Mouse (Mus musculus): ENCODE data around the gene Ext2.

Gene Ext2

DNA sequence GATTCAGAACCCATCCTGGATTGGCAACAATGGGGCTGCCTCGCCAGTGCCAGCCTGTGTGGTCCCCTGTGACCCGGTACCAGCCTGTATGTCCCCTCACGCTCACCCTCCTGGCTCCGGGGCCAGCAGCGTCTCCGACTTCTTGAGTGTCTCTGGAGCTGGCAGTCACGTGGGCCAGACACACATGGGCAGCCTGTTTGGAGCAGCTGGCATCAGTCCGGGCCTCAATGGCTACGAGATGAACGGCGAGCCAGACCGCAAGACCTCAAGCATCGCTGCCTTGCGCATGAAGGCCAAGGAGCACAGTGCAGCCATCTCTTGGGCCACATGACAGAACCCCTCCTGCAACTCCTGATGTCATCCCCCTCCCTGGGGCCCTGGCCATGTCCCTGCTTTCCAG lies 145.1 kb downstream of the Ext2 start:
- DNase-seq (ENCODE audit: low read depth) = no peak

GRCm38 (mm10) chr2:93671573-93672184 lies 150.7 kb downstream of the Ext2 start:
- DNase-seq (ENCODE audit: low read depth) = no peak

DNA sequence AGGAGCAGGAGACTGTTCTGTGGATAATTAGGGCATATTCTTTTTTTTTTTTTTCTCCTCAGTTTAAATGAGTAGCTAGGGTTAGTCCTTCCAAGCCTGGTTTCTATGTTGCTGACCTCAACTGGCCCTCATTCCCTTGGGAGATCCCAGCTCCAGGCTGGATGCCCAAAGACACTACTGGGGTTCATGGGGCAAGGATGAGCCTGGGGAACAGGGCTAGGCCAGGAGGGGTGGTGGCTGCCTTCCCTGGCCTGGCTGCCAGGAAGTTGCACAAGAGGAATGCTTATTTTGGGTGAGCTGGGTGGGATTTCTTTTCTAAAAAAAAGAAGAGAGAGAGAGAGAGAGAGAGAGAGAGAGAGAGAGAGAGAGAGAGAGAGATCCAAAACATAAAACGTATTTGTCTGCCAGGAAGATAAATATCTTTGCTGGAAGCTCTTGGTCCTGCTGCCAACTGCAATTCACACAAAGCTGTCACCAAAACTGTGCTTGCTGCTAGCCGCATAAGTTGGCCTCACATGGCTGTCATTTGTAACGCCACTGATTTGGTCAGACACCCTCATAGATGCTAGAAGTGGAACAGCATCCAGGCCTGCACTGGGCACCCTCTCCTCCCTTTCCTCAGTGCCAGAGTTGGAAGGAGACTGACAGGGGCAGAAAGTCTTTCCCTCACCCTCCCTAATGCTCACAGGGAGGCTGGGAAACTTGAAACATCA lies 156.1 kb downstream of the Ext2 start:
- DNase-seq (ENCODE audit: low read depth) = no peak

DNA sequence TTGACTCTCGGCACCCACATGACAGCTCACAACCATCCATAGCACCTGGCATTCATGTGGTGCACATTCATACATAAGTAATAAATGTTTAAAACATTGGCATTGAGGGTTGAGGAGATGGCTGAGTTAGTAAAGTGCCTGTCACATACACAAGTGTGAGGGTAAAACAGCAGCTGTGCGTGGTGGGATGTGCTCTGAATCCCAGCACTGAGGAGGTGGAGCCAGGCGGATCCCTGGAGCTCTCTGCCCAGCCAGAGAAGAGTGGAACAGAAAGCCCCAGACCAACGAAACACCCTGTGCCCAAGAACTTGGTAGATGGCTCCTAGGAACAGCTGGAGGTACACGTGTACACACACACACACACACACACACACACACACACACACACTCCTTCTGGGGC lies 156.9 kb downstream of the Ext2 start:
- DNase-seq (ENCODE audit: low read depth) = no peak

GRCm38 (mm10) chr2:93662240-93662865 lies 160.0 kb downstream of the Ext2 start:
- no peak for DNase-seq (ENCODE audit: low read depth)

GRCm38 (mm10) chr2:93661096-93661495 lies 161.3 kb downstream of the Ext2 start:
- DNase-seq (ENCODE audit: low read depth) = no peak

DNA sequence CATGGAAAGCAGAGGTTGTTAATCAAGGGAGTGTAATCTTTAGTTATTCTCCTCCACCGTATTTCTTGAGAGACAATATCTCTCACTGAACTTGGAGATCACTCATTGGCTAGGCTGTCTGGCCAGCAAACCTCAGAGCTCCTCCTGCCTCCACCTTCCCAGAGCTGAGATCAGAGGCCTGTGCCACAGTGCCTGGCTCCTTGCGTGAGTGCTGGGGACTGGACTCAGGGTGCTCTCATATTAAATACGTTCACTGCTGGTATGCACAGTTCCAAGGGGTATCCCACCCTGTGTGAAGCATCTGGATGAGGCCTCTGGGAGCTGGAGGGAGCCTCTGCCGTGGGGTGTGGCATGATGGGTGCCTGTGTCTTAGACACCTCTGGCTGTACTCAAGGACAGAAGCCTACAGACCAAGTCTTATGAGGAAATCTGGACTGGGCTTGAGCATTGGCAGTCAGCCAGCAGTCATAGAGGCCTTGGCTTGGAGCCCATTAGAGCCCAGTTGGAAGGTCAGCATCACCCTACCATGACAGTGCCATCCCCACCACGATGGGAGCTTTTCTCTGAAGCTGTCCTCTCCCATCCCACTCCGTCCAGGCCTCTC lies 162.6 kb downstream of the Ext2 start:
- no peak for DNase-seq (ENCODE audit: low read depth)

DNA sequence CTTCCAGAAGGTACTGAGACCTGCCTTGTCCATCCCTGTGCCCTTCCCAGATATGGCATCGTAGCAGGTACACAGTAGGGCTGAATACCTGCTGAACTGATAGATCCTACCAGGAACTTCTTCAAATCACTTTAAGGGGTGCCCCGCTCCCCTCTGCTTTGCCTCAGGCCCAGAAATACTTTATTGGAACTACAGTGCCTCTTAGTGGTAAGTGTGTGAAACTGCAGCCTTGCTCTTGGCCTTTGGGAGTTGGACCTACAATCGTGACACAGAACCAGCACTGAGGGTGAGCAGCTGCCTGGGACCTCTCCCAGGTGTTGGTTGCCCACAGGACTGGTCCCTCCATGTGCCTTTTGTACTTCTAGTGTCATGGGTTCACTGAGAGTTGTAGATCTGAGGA lies 163.4 kb downstream of the Ext2 start:
- DNase-seq (ENCODE audit: low read depth) = no peak

GRCm38 (mm10) chr2:93654336-93655055 lies 167.9 kb downstream of the Ext2 start:
- DNase-seq (ENCODE audit: low read depth) = no peak

DNA sequence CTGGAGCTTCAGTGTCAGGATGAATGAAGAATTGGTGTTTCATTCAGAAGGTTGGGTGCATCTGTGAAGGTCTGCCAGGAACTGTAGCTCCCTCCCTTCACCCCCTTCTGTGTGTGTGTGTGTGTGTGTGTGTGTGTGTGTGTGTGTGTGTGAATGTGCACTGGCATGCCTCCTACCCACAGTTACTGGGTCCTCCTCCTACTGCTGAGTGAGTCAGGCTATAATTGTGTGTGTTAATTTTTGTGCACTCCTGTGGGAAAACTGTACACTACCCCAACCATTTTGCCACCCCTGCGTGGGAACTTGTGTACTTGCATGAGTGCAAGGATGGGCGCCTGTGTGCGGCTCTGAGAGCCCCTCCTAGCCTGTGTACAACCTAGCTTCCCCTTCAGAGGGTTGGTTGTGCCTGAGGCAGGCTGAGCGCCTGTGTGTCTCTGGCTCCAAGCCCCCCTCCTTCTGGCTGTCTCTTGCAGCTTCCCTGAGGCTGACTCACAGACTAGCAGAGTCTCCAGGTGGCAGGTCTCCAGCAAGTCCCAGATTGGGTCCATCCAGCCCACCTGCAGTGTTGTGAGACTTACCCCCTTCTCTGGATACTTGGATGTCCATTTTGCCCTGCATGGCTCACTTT lies 173.0 kb downstream of the Ext2 start:
- DNase-seq (ENCODE audit: low read depth) = no peak

DNA sequence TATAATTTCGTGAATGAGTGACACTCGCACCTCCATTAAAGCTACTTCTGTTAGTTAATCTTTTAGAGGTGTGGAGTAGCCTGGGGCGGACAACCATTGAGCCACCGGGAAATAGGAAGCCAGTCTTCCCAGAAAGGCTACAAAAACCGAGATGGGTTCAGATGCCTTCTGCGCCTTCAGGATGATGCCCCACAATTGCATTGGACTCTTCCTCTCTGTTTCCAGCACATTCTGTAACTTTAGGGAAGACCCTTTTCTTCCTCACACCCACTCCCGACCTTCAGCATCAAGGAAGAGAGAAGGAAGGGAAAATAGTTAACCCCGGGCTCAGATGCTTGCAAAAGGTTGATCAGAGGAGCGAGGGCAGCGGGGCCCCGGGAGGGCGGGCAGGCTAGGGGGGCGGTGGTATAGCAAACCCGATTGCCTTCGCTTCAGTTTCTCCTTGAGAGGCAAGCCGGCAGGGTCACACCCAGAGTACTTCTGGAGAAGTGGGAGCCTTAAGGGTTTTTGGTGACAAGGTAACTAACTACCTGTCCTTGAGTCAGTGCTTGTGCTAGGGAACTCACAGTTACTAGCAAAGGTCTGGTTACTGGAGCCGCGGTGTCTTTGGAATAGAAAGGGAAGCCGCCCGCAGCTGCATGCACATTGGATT lies 174.3 kb downstream of the Ext2 start:
- no peak for DNase-seq (ENCODE audit: low read depth)

GRCm38 (mm10) chr2:93647051-93647923 lies 175.1 kb downstream of the Ext2 start:
- DNase-seq (ENCODE audit: low read depth) = no peak

DNA sequence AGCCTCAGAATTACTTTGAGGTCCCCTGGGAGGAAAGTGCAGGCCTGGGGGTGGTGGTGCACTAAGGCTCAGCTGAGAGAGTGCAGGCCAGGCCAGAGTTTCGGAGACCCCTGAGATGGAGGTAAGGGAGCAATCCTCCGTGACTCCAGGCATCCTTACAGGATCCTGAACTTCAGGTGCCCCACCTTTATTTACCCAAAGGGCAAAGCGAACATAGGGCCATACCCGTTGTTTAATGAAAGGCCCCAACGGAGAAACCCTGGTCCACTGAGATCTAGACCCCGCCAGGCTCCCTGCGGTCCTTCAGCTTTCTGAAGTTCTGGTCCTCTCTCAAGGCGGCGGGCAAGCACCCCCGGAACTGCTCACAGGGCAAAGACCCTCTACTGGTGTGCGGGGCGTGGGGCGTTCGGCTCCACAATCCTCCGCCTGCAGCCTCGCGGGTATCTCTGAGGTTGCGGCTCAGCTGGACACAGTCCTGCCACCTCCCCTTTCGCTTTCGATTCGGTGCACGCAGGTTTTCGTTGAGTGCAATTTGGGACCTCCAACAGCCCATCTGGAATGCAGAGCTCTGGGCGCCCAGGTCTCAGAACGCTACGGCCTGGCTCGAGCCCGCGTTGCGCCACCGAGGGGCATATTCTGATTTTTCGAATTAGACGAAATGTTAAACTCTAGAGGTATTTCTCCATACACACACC lies 176.6 kb downstream of the Ext2 start:
- no peak for DNase-seq (ENCODE audit: low read depth)

DNA sequence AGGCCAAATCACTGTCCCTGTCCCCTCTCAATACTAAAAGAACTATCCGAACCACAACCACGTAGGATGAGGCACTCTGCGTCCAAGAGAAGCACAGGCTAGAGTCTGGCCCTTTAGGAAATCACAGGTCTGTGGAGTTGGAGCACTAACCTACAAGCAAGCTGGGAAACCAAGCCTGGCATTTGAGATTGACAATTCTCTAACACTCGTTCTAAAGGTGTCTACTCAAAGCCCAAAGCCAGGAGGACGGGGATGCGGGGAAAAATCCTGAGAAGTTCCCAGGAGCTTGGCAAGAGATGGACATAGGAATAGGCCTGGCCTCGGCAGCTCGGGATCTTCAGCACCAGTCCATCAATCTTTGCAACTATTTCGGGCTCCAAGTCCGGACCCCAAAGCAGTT lies 177.2 kb downstream of the Ext2 start:
- no peak for DNase-seq (ENCODE audit: low read depth)

GRCm38 (mm10) chr2:93644731-93645130 lies 177.6 kb downstream of the Ext2 start:
- DNase-seq (ENCODE audit: low read depth) = no peak

DNA sequence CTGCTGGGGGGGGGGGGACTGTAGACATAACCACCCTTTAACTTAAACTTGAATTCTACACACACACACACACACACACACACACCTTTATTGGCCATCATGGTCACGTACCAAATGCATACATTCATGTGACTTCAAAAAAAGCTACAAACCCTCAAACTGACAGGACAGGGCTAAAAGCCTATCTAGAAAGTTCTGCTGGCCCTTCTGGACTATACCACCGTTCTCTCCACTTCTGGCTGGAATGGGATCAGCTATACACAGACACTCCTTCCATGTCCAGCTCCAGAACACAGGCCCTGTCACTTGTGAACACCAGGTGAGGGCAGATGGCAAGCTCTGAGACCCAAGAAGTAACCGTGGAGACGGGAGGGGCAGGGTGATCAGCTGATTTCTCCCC lies 178.1 kb downstream of the Ext2 start:
- no peak for DNase-seq (ENCODE audit: low read depth)

DNA sequence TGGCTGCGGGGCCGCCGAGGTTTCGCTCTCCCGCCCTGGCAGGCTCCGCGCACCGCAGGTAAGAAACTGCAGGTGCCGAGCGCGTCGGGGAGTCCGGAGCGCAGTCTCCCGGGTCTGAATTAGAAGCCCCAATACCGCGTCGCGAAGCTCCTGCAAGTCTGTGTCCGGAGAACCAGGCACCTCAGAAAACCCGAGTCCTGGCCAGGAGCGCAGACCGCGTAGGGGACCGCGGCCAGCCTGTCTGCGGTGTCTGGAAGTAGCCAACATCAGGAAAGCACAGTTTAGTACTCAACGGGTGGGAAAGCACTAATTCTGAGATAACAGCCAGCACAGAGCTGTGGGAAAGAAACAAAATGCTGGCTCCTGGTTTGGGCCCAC lies 179.0 kb downstream of the Ext2 start:
- DNase-seq (ENCODE audit: low read depth) = no peak

- DNase-seq (ENCODE audit: low read depth) = no peak
Measured at GRCm38 (mm10) chr2:93634609-93635008, 187.8 kb downstream of the Ext2 start.

GRCm38 (mm10) chr2:93624665-93625408 lies 197.5 kb downstream of the Ext2 start:
- DNase-seq (ENCODE audit: low read depth) = no peak

Data from c-Kit-positive CD71-negative TER-119-negative erythroid progenitor cells, embryonic 14.5 days (primary cell).